Mouse (Mus musculus) hindbrain, embryonic 16.5 days (tissue): Measurements from ENCODE around the gene Olfr544. TPM values are rescaled to one million over a fixed set of nuclear protein-coding genes. Genes with fewer than 3 reads are reported as not detected.
"Not testable (repeated sequence)": the region's sequence is repeated elsewhere in the genome, so short reads cannot be mapped to it uniquely, and the experiment has no call there.

Experiments
- ATAC-seq: fragments of 200-750 bp; cut with Nextera tagmentation; 2 replicates; pipeline ENCODE4 v1.8.0; 2017; ENCODE audit warnings: moderate TSS enrichment, moderate library complexity
- H3K27ac ChIP-seq: fragments of 300-500 bp; sonication (generic); 2 replicates; pipeline ENCODE4 v1.5.1; 2014; ENCODE audit warnings: low read depth, mild to moderate bottlenecking, control low read depth, low read length, moderate library complexity
- H3K27me3 ChIP-seq: fragments of 300-500 bp; sonication (generic); replicated peaks from 2 replicates; pipeline ENCODE4 v1.6.1; 2014; ENCODE audit warnings: low read length; ENCODE audit not compliant: control insufficient read depth, insufficient read depth
- H3K36me3 ChIP-seq: fragments of 300-500 bp; sonication (generic); 2 replicates; pipeline ENCODE4 v1.6.1; 2014; ENCODE audit warnings: mild to moderate bottlenecking, low read length, moderate library complexity, mixed read lengths; ENCODE audit not compliant: control insufficient read depth, insufficient read depth
- H3K4me1 ChIP-seq: fragments of 300-500 bp; sonication (generic); 2 replicates; pipeline ENCODE4 v1.6.1; 2014; ENCODE audit warnings: low read depth, low read length; ENCODE audit not compliant: control insufficient read depth, insufficient read depth
- H3K4me2 ChIP-seq: fragments of 300-500 bp; sonication (generic); 2 replicates; pipeline ENCODE4 v1.6.1; 2014; ENCODE audit warnings: mild to moderate bottlenecking, low read length, control low read depth, moderate library complexity
- H3K4me3 ChIP-seq: fragments of 300-500 bp; sonication (generic); 2 replicates; pipeline ENCODE4 v1.5.1; 2014; ENCODE audit warnings: mild to moderate bottlenecking, low read length, control low read depth, moderate library complexity
- H3K9ac ChIP-seq: fragments of 300-500 bp; sonication (generic); 2 replicates; pipeline ENCODE4 v1.6.1; 2014; ENCODE audit warnings: low read depth, mild to moderate bottlenecking, control low read depth, low read length, moderate library complexity
- H3K9me3 ChIP-seq: fragments of 300-500 bp; sonication (generic); 2 replicates; pipeline ENCODE4 v1.6.1; 2014; ENCODE audit warnings: mild to moderate bottlenecking, low read length, moderate library complexity; ENCODE audit not compliant: control insufficient read depth
- WGBS: fragments of 180-500 bp; shearing (Covaris S2); extraction: QIAGEN DNeasy Blood & Tissue Kit; methylation state at CpG from one replicate; pipeline ENCODE4 v1.1.7; 2014; 5-methylcytosine and 5-hydroxymethylcytosine counted together
- polyA plus RNA-seq: library from polyadenylated mRNA; unstranded; fragments of >200 nt; fragmentation: Nextera tagmentation; extraction: Ambion mirVana; gene quantifications from 2 replicates; pipeline ENCODE4 v1.2.1, GENCODE M21; 2015

The Olfr544 gene
- polyA plus RNA-seq, 1 experiment from 2014 or later: 0.05 TPM

GRCm38 (mm10) chr7:102508666-102509065, 20.6 kb upstream of the Olfr544 start:
- no peak overlapping the region for H3K9ac ChIP-seq
- ATAC-seq: no peak
- no peak overlapping the region for H3K27ac ChIP-seq
- H3K9me3 ChIP-seq: no peaks in the 10 kb centered on the region
- 0 out of 2 replicates have a peak, but pooled peaks cover under 1% of the 10 kb centered on the region for H3K27me3 ChIP-seq
- H3K4me2 ChIP-seq: no peak overlapping the region
- no peak overlapping the region for H3K4me3 ChIP-seq
- 88% methylated on average over 6 of the region's 6 CpGs for WGBS
- no peaks in the 10 kb centered on the region for H3K36me3 ChIP-seq
- H3K4me1 ChIP-seq: 0 out of 2 replicates have a peak, but pooled peaks cover 2% of the 10 kb centered on the region

GRCm38 (mm10) chr7:102508066-102508465, 20.0 kb upstream of the Olfr544 start:
- 89% methylated on average over 9 of the region's 9 CpGs for WGBS
- H3K9ac ChIP-seq: no peak overlapping the region
- no peak overlapping the region for H3K27ac ChIP-seq
- H3K4me2 ChIP-seq: no peak overlapping the region
- no peak overlapping the region for H3K4me3 ChIP-seq
- H3K27me3 ChIP-seq: no peaks in the 10 kb centered on the region
- ATAC-seq: no peak
- H3K4me1 ChIP-seq: 0 out of 2 replicates have a peak, but pooled peaks cover 2% of the 10 kb centered on the region
- H3K9me3 ChIP-seq: no peaks in the 10 kb centered on the region
- H3K36me3 ChIP-seq: no peaks in the 10 kb centered on the region

GRCm38 (mm10) chr7:102506848-102507247, 18.7 kb upstream of the Olfr544 start:
- Histone ChIP-seq H3K9me3 (no peaks in the 10 kb centered on the region), H3K4me1 (no peaks in the 10 kb centered on the region), H3K4me3 (no peak overlapping the region), H3K36me3 (no peaks in the 10 kb centered on the region), H3K27ac (no peak overlapping the region), H3K9ac (no peak overlapping the region), H3K27me3 (no peaks in the 10 kb centered on the region), H3K4me2 (no peak overlapping the region)
- 45% methylated on average over 3 of the region's 3 CpGs for WGBS
- ATAC-seq: peak; percentile 92

GRCm38 (mm10) chr7:102501986-102502385, 13.9 kb upstream of the Olfr544 start:
- H3K36me3 ChIP-seq: no peaks in the 10 kb centered on the region
- no peak overlapping the region for H3K4me3 ChIP-seq
- H3K27ac ChIP-seq: no peak overlapping the region
- H3K27me3 ChIP-seq: no peaks in the 10 kb centered on the region
- no peak overlapping the region for H3K4me2 ChIP-seq
- H3K9me3 ChIP-seq: no peaks in the 10 kb centered on the region
- no peak for ATAC-seq
- H3K9ac ChIP-seq: no peak overlapping the region
- WGBS: 86% methylated on average over 5 of the region's 5 CpGs
- H3K4me1 ChIP-seq: no peaks in the 10 kb centered on the region

- ATAC-seq: no peak
- no peak within 1 kb of the TSS for H3K4me3 ChIP-seq
- no peaks in the 10 kb centered on the region for H3K4me1 ChIP-seq
- no peak within 1 kb of the TSS for H3K27ac ChIP-seq
- H3K27me3 ChIP-seq: no peaks in the 10 kb centered on the region
- 76% methylated on average over 3 of the region's 3 CpGs for WGBS
- no peaks in the 10 kb centered on the region for H3K9me3 ChIP-seq
- H3K36me3 ChIP-seq: no peaks in the 10 kb centered on the region
- no peak within 1 kb of the TSS for H3K9ac ChIP-seq
- H3K4me2 ChIP-seq: no peak within 1 kb of the TSS
Observed at GRCm38 (mm10) chr7:102499473-102499872, 11.4 kb upstream of the Olfr544 start, which contains the start of gene Olfr545. Gene Olfr545, minus strand, starts transcription at chr7:102499573.

- H3K4me3 ChIP-seq, H3K36me3 ChIP-seq, H3K27ac ChIP-seq, ATAC-seq, H3K4me1 ChIP-seq, H3K4me2 ChIP-seq, H3K9me3 ChIP-seq, H3K27me3 ChIP-seq, H3K9ac ChIP-seq: not testable (repeated sequence)
- 60% methylated on average over 5 of the region's 7 CpGs for WGBS
Observed at GRCm38 (mm10) chr7:102494416-102494815, 6.3 kb upstream of the Olfr544 start.

- no peak overlapping the region for H3K4me2 ChIP-seq
- no peaks in the 10 kb centered on the region for H3K27me3 ChIP-seq
- no peak for ATAC-seq
- H3K4me1 ChIP-seq: no peaks in the 10 kb centered on the region
- no peak overlapping the region for H3K27ac ChIP-seq
- 96% methylated on average over 1 of the region's 1 CpGs for WGBS
- no peak overlapping the region for H3K4me3 ChIP-seq
- no peaks in the 10 kb centered on the region for H3K9me3 ChIP-seq
- no peak overlapping the region for H3K9ac ChIP-seq
- no peaks in the 10 kb centered on the region for H3K36me3 ChIP-seq
Observed at GRCm38 (mm10) chr7:102486105-102486504, 2.0 kb downstream of the Olfr544 start.

- not testable (repeated sequence) for ATAC-seq
- WGBS: 82% methylated on average over 7 of the region's 8 CpGs
Observed at GRCm38 (mm10) chr7:102484766-102485165, 3.3 kb downstream of the Olfr544 start.

GRCm38 (mm10) chr7:102483665-102484064, 4.4 kb downstream of the Olfr544 start:
- H3K36me3 ChIP-seq: no peaks in the 10 kb centered on the region
- 94% methylated on average over 2 of the region's 2 CpGs for WGBS
- H3K4me2 ChIP-seq: no peak overlapping the region
- ATAC-seq: no peak
- no peak overlapping the region for H3K4me3 ChIP-seq
- no peaks in the 10 kb centered on the region for H3K9me3 ChIP-seq
- no peak overlapping the region for H3K27ac ChIP-seq
- no peaks in the 10 kb centered on the region for H3K4me1 ChIP-seq
- no peak overlapping the region for H3K9ac ChIP-seq
- no peaks in the 10 kb centered on the region for H3K27me3 ChIP-seq

More at GRCm38 (mm10) chr7:102484766-102485165, 3.3 kb downstream of the Olfr544 start:
- not testable (repeated sequence) for H3K9ac ChIP-seq, H3K4me1 ChIP-seq, H3K4me2 ChIP-seq, H3K9me3 ChIP-seq, H3K36me3 ChIP-seq, H3K27me3 ChIP-seq, H3K27ac ChIP-seq, H3K4me3 ChIP-seq

GRCm38 (mm10) chr7:102481579-102481978, 6.5 kb downstream of the Olfr544 start, which contains the start of gene Olfr543:
Gene Olfr543, minus strand, starts transcription at chr7:102481679.
- no peaks in the 10 kb centered on the region for H3K36me3 ChIP-seq
- no peaks in the 10 kb centered on the region for H3K27me3 ChIP-seq
- H3K4me2 ChIP-seq: no peak within 1 kb of the TSS
- no peaks in the 10 kb centered on the region for H3K4me1 ChIP-seq
- H3K27ac ChIP-seq: no peak within 1 kb of the TSS
- 98% methylated on average over 4 of the region's 4 CpGs for WGBS
- no peaks in the 10 kb centered on the region for H3K9me3 ChIP-seq
- H3K9ac ChIP-seq: no peak within 1 kb of the TSS
- no peak for ATAC-seq
- no peak within 1 kb of the TSS for H3K4me3 ChIP-seq
